ENCODE assay signal across 10 mouse cellular contexts in the genomic region with DNA sequence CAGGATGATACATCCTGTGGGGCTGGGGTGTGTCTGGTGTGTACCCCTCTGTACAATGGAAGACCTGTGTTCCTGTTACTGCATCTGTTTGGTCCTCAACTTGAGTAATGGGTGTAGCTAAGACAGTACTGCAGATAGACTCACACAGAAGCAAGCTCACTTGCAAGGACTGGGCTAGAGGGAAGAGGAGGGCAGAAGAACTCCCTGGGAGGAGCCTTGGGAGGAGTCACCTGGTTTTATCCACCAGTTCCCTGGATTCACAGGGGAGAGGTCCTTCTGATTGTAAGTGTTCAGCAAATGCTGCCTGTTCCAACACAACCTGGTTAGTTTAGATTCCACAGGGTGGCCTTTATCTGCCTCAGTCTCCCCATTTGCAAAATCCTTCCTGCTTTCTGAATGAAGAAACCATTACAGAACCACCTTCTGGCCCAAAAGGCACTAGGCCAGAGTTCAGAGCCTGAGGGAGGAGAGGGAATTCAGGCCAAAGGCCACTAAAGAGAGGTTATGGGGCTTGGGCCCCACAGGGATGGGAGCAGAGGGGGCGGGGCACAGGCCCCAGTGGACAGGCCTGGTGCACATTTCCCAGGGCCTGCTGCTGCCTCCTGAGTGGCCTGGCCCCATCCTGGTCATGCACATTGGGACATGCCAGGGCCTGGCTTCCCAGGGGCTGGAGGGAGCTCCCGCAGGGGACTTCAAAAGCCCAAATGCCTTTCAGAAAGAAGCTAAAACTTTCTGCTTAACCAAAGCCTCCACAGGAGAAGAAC. TPM values are rescaled to one million over a fixed set of nuclear protein-coding genes. Genes with fewer than 3 reads are reported as not detected.
A peak's percentile ranks its signal among the peaks of the same experiment; 100 is the strongest.
DNase-seq lines count a peak whose midpoint lies in the region; ATAC-seq and TF ChIP-seq lines count a peak whose summit lies in the region.
"Had no signal": no experiment of that assay in that cellular context is flagged by ENCODE, and none has a peak within 500 bp of the region (broad histone marks: within the 10 kb centered on the region; RNA-seq: fewer than 3 reads in every experiment).

No protein-coding gene starts in this region.

- peaks cover 18% of the 10 kb centered on the region for H3K27me3 ChIP-seq in liver, postnatal 0 days (ENCODE audit: insufficient read depth, low read length)
- H3K27me3 ChIP-seq in liver, embryonic 11.5 days (replicated peaks; ENCODE audit: control insufficient read depth, insufficient read depth, low read length), result peaks cover 24% of the 10 kb centered on the region
- H3K27me3 ChIP-seq in hindbrain, embryonic 15.5 days, result no peaks in the 10 kb centered on the region
- no peaks in the 10 kb centered on the region for H3K27me3 ChIP-seq in midbrain, embryonic 16.5 days (ENCODE audit: control insufficient read depth, insufficient read depth, low read depth, low read length)
- peaks cover 18% of the 10 kb centered on the region; the same call in 1 of the 2 replicates for H3K27me3 ChIP-seq in heart, embryonic 12.5 days (replicated peaks)

- no peak overlapping the region for H3K4me2 ChIP-seq in liver, postnatal 0 days (ENCODE audit: low read depth, low read length)
- H3K4me2 ChIP-seq in liver, embryonic 11.5 days, result no peak overlapping the region
- no peak overlapping the region for H3K4me2 ChIP-seq in hindbrain, embryonic 15.5 days
- H3K4me2 ChIP-seq in midbrain, embryonic 16.5 days (ENCODE audit: low read length), result no peak overlapping the region
- no peak overlapping the region for H3K4me2 ChIP-seq in heart, embryonic 12.5 days
- H3K4me2 ChIP-seq: liver, embryonic 13.5 days had no signal

- H3K27ac ChIP-seq in liver, postnatal 0 days (ENCODE audit: low read depth), result no peak overlapping the region
- no peak overlapping the region for H3K27ac ChIP-seq in liver, embryonic 11.5 days (ENCODE audit: low read depth, low read length)
- H3K27ac ChIP-seq in hindbrain, embryonic 15.5 days (replicated peaks), result peak overlapping the region; percentile 54
- H3K27ac ChIP-seq in midbrain, embryonic 16.5 days (ENCODE audit: low read length), result peak overlapping the region; percentile 55
- H3K27ac ChIP-seq in heart, embryonic 12.5 days (ENCODE audit: poor library complexity, severe bottlenecking), result no peak overlapping the region
- H3K27ac ChIP-seq: liver, embryonic 13.5 days had no signal

- peaks cover 5% of the 10 kb centered on the region; the same call in 1 of the 2 replicates for H3K4me1 ChIP-seq in liver, postnatal 0 days (ENCODE audit: insufficient read depth)
- no peaks in the 10 kb centered on the region for H3K4me1 ChIP-seq in liver, embryonic 11.5 days (replicated peaks; ENCODE audit: control insufficient read depth, insufficient read depth, low read length)
- peaks cover 25% of the 10 kb centered on the region for H3K4me1 ChIP-seq in hindbrain, embryonic 15.5 days (replicated peaks)
- peaks cover 11% of the 10 kb centered on the region for H3K4me1 ChIP-seq in midbrain, embryonic 16.5 days (ENCODE audit: control insufficient read depth, insufficient read depth, low read length)
- H3K4me1 ChIP-seq in heart, embryonic 12.5 days (replicated peaks), result peaks cover 18% of the 10 kb centered on the region

- no peaks in the 10 kb centered on the region for H3K36me3 ChIP-seq in liver, postnatal 0 days (replicated peaks; ENCODE audit: insufficient read depth, low read length)
- H3K36me3 ChIP-seq in liver, embryonic 11.5 days (ENCODE audit: control insufficient read depth, insufficient read depth, low read length), result no peaks in the 10 kb centered on the region
- no peaks in the 10 kb centered on the region for H3K36me3 ChIP-seq in hindbrain, embryonic 15.5 days
- H3K36me3 ChIP-seq in midbrain, embryonic 16.5 days (ENCODE audit: control insufficient read depth, insufficient read depth, low read length), result no peaks in the 10 kb centered on the region
- H3K36me3 ChIP-seq in heart, embryonic 12.5 days, result no peaks in the 10 kb centered on the region
- H3K36me3 ChIP-seq: liver, embryonic 13.5 days had no signal

- WGBS in liver, postnatal 0 days (ENCODE audit: insufficient replicate concordance), result 45% methylated on average over 2 of the region's 2 CpGs
- 48% methylated on average over 2 of the region's 2 CpGs for WGBS in liver, embryonic 11.5 days
- WGBS in hindbrain, embryonic 15.5 days, result 25% methylated on average over 2 of the region's 2 CpGs
- WGBS in midbrain, embryonic 16.5 days, result 25% methylated on average over 2 of the region's 2 CpGs
- 27% methylated on average over 2 of the region's 2 CpGs for WGBS in heart, embryonic 12.5 days

- peak; percentile 42 for DNase-seq in adrenal gland, adult 2 months
- no peak for DNase-seq in adrenal gland, adult 8-10 months
- no peak for DNase-seq in liver, postnatal 0 days
- DNase-seq in liver, embryonic 11.5 days (ENCODE audit: low spot score), result no peak
- DNase-seq: liver, embryonic 13.5 days had no signal

- H3K9me3 ChIP-seq in liver, postnatal 0 days (ENCODE audit: low read length), result no peaks in the 10 kb centered on the region
- H3K9me3 ChIP-seq in liver, embryonic 11.5 days (ENCODE audit: control insufficient read depth, low read length), result no peaks in the 10 kb centered on the region
- no peaks in the 10 kb centered on the region for H3K9me3 ChIP-seq in hindbrain, embryonic 15.5 days
- no peaks in the 10 kb centered on the region for H3K9me3 ChIP-seq in midbrain, embryonic 16.5 days (replicated peaks; ENCODE audit: control insufficient read depth, low read length, poor library complexity, severe bottlenecking)
- no peaks in the 10 kb centered on the region for H3K9me3 ChIP-seq in heart, embryonic 12.5 days (replicated peaks)
- H3K9me3 ChIP-seq: liver, embryonic 13.5 days had no signal

- no peak overlapping the region for H3K9ac ChIP-seq in liver, postnatal 0 days (replicated peaks)
- H3K9ac ChIP-seq in liver, embryonic 11.5 days (ENCODE audit: low read depth, low read length), result no peak overlapping the region
- no peak overlapping the region for H3K9ac ChIP-seq in hindbrain, embryonic 15.5 days
- H3K9ac ChIP-seq in midbrain, embryonic 16.5 days (ENCODE audit: low read depth, low read length), result no peak overlapping the region
- no peak overlapping the region for H3K9ac ChIP-seq in heart, embryonic 12.5 days
- H3K9ac ChIP-seq: liver, embryonic 13.5 days had no signal

- H3K4me3 ChIP-seq in liver, postnatal 0 days (ENCODE audit: low read depth, low read length), result no peak overlapping the region
- no peak overlapping the region for H3K4me3 ChIP-seq in liver, embryonic 11.5 days (ENCODE audit: low read depth, low read length)
- H3K4me3 ChIP-seq in hindbrain, embryonic 15.5 days, result no peak overlapping the region
- H3K4me3 ChIP-seq in midbrain, embryonic 16.5 days (ENCODE audit: low read depth, low read length), result no peak overlapping the region
- no peak overlapping the region for H3K4me3 ChIP-seq in heart, embryonic 12.5 days
- H3K4me3 ChIP-seq: liver, embryonic 13.5 days had no signal

- peak; percentile 79 for ATAC-seq in liver, postnatal 0 days
- ATAC-seq in liver, embryonic 11.5 days (replicated peaks; ENCODE audit: low FRiP score), result no peak
- no peak for ATAC-seq in hindbrain, embryonic 15.5 days (ENCODE audit: low FRiP score, low read depth)
- no peak for ATAC-seq in midbrain, embryonic 16.5 days
- no peak for ATAC-seq in megakaryocyte, adult 5-6 weeks (ENCODE audit: poor library complexity, severe bottlenecking)
- no peak for ATAC-seq in heart, embryonic 12.5 days (ENCODE audit: insufficient number of reproducible peaks, low FRiP score)

- TF ChIP-seq CTCF in liver, postnatal 0 days (IDR thresholded peaks at IDR 0.05; ENCODE audit: low read depth), result no peak

- TF ChIP-seq EP300 in liver, postnatal 0 days (IDR thresholded peaks at IDR 0.05; ENCODE audit: low read depth), result no peak

RNA-seq across cellular contexts. Expression of a gene that starts 7.8 kb away (rescaled TPM):
- total RNA-seq in adrenal gland, adult 2 months (2021), result 10 to 100 TPM; 21.4 to 28.1 TPM
- 17.5 and 23.6 TPM in 2 replicates for polyA plus RNA-seq in adrenal gland, adult 2 months (2012; rRNA removed)
- 10 to 100 TPM; 18.3 to 47.9 (median 33.8) TPM for total RNA-seq in adrenal gland, adult 8-10 months (2022)
- 0.31 and 0.36 TPM in 2 replicates for polyA plus RNA-seq in liver, postnatal 0 days (2015; fragmentation: Nextera tagmentation; extraction: Ambion mirVana)
- polyA plus RNA-seq in liver, embryonic 11.5 days (2014; fragmentation: Nextera tagmentation; extraction: Ambion mirVana), result 4.8 and 5.8 TPM in 2 replicates
- 28.6 and 33.4 TPM in 2 replicates for polyA plus RNA-seq in hindbrain, embryonic 15.5 days (2015; fragmentation: Nextera tagmentation; extraction: Ambion mirVana)
- 28.1 and 37.5 TPM in 2 replicates for polyA plus RNA-seq in midbrain, embryonic 16.5 days (2015; fragmentation: Nextera tagmentation; extraction: Ambion mirVana)
- total RNA-seq in megakaryocyte, adult 5-6 weeks (2015), result 0.18 TPM in 1 of 2 replicates, not detected in the other
- not detected in 2 replicates for total RNA-seq in megakaryocyte, adult 5-6 weeks (2017)
- 6.3 and 7.6 TPM in 2 replicates for polyA plus RNA-seq in heart, embryonic 12.5 days (2016; fragmentation: Nextera tagmentation; extraction: Ambion mirVana)
- total RNA-seq: megakaryocyte-erythroid progenitor cell, adult 5-6 weeks had no signal

Comparison
In these comparisons a context has a peak if more than half of its experiments do, and no peak if none do; other contexts are left out.
1. H3K27ac ChIP-seq: peak in hindbrain, embryonic 15.5 days (single experiment) and midbrain, embryonic 16.5 days (single experiment); none in liver, postnatal 0 days (single experiment), liver, embryonic 11.5 days (single experiment) and heart, embryonic 12.5 days (single experiment).